Mouse (Mus musculus) testis, postnatal 14 days (tissue): Measurements from ENCODE around the gene Dock9.

ENCODE experiments used
- DNase-seq: peaks from one replicate; pipeline ENCODE4 v3.0.0; 2021; ENCODE audit warnings: low spot score

The Dock9 gene

GRCm38 (mm10) chr14:121620567-121620966, 177.1 kb downstream of the Dock9 start:
- DNase-seq: no peak

DNA sequence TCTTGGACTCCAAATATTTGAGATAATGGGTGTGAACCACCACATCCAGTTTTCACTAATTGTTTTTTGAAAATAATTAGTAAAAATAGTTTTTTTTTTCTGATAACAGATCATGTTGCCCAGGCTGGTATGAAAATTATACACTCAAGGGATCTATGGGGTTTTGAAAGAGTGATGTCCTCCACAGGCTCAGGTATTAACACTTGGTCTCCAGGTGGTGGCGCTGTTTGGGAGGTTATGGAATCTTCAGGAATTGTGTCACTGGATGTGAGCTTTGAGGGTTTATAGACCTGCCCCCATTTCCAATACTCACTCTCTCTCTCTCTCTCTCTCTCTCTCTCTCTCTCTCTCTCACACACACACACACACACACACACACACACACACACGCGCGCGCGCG, 177.5 kb downstream of the Dock9 start:
- no peak for DNase-seq

GRCm38 (mm10) chr14:121617645-121618390, 179.8 kb downstream of the Dock9 start:
- DNase-seq: peak; percentile 49

DNA sequence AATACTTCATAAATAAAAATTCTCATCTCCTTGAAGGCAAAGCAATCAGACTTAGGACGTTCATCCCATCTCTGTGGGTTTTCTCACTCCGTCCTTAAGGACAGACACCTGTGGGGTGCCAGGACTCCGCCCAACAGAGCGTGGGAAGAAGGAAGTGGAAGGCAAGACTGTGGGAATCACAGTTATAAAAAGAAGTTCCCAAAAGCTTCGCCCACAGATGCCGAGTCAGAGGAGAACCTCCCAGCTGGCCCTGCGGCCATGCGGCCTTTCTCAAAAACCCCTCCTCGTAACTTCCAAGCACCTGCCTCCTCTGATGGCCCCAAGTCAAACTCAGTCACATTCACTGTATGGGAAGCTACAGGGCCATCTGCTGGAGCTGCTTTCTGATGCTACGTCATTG, 182.2 kb downstream of the Dock9 start:
- no peak for DNase-seq

DNA sequence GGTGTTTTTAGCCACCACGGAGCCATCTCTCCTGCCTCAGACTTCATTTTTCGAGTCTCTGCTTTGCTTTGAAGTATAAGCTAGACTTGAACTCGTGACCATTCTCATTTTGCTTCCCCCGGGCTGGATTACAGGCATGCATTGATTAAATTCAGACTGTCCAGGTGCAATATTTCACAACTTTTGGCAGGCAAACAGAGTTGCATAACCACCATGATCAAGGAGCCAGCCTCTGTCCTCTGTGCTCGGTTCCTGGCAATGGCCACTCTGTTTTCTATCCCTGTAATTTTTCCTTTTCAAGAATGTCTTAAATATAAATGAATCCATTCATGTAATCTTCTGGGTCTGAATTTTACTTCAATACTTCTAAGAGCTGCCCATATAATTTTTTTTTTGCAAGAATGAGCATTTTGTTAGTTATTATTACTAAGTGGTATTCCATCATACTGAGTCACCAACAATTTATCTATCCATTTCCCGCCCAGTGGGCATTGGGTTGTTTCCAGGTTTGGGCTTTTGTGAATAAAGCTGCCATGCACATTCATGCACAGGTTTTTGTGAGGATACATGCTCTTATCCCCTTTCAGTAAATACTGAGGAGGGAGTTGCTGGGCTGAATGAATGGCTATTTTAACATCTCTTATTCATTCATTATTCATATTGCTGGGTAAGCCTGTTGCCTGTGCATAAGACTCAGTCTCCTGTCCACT, 183.0 kb downstream of the Dock9 start:
- DNase-seq: no peak

GRCm38 (mm10) chr14:121613490-121613889, 184.1 kb downstream of the Dock9 start:
- peak; percentile 63 for DNase-seq

- no peak for DNase-seq
Observed at GRCm38 (mm10) chr14:121612926-121613325, 184.7 kb downstream of the Dock9 start.

DNA sequence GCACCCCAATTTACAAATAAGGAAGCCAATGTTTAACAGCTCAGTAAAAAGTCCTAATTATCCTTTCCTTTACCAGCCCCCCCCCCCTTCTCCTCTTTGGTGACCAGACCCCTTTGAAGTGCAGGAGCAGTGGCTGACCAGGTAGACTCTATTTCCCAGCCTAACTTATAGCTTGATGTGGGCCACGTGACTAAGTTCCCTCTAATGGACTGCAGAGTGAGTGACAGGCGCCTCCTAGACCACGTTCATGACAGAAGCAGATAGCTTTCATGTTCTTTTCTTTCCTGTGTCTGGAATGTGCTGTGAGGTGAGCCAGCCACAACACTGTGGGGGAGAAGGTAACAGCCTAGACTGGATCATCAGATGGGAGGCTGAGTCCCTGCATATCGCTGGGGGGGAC, 186.1 kb downstream of the Dock9 start:
- DNase-seq: no peak

DNA sequence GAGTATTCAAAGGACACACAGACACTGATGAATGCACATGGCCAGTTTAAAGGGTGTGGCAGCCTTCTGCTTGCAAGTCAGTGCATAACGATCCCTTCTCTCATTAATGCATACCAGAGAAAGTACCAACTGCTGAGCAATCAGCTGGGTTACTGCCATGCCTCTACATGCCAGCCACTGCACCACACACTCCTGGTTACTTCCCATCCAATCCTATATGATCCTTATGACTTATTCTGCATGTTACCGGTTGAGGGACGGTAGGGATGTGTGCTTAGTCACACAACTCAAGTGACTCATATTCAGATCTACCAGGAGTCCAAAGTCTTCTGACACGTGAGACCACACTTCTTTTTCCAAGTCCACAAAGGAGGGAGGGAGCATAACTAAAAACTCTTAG, 186.5 kb downstream of the Dock9 start:
- DNase-seq: no peak

DNA sequence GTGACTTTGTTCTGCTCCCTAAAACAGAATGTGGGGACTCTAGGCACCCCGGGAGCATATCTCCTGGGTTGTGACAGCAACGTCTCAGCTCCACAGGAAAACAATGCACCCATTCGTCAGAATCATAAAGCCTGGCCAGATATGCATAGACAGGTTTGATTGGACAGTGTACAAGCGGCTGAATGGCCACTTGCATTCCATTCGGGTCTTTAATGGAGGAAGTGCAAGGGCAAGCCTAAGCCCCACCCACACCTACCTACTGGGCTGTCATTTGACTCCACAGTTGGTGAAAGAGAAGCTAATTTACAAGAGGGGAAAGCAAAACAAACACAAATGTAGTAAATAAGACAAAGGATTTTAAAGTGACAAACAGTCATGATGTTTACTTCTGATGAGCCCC, 189.1 kb downstream of the Dock9 start:
- DNase-seq: no peak

GRCm38 (mm10) chr14:121606433-121606832, 191.2 kb downstream of the Dock9 start:
- no peak for DNase-seq

DNA sequence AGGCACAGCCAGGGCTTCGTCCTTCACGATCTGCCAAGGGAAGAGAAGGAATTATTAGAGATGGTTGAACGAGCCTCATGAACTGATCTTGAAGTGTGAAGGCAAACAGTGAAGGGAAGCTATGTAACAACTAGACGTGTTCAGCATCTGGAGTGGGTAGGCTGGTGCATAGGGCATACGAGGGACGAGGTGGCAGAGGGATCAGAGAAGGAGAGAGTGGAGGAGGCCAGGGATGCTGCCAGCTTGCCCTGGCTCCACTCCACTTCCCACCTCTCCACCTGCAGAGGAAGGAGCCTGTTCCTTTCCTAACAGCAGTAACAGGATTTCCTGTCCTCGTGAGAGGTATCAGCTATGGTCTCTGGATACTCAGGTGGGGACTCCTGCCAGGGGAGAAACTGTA, 192.4 kb downstream of the Dock9 start:
- no peak for DNase-seq

GRCm38 (mm10) chr14:121604565-121604964, 193.1 kb downstream of the Dock9 start:
- no peak for DNase-seq

GRCm38 (mm10) chr14:121602610-121603009, 195.0 kb downstream of the Dock9 start:
- DNase-seq: no peak

GRCm38 (mm10) chr14:121600538-121600937, 197.1 kb downstream of the Dock9 start:
- no peak for DNase-seq

- no peak for DNase-seq
Observed at GRCm38 (mm10) chr14:121597073-121597472, 200.6 kb downstream of the Dock9 start.

DNA sequence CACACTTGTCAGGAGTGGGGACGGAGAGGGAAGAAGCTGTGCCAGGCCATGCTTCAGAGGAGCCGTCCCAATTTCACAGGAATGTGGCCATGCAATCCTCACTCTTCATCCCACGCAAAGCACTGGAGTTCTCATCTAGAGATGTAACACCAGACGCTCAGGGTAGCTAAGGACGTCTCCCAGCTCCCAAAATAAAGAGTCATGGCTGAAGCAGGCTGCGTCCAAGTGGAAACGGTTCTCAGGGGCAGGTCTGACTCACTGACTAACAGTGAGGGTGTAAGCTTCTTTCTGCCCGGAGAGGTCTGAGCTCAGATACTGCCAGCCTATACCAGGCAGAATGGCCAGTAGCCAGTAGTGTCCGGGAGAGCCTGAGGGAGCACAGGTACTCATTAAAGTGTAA, 201.0 kb downstream of the Dock9 start:
- DNase-seq: no peak

DNA sequence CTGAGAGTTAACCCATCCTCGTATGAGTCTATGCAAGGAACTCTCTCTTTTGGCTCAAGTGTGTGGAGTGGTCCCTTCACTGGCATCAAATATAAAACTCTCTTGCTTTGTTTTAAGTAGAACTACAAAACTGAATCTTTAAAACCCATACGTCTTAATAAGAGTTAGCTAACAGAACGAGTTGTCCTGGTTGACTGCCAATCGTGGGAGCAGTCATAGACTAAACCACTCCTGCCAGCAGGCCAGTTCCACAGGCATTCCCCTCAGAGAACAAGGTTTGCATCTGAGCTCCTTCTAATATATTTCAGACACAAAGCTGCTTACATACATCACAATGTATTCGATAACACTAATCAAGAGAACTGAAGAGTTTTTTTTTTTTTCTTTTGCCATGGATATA, 203.0 kb downstream of the Dock9 start:
- no peak for DNase-seq

DNA sequence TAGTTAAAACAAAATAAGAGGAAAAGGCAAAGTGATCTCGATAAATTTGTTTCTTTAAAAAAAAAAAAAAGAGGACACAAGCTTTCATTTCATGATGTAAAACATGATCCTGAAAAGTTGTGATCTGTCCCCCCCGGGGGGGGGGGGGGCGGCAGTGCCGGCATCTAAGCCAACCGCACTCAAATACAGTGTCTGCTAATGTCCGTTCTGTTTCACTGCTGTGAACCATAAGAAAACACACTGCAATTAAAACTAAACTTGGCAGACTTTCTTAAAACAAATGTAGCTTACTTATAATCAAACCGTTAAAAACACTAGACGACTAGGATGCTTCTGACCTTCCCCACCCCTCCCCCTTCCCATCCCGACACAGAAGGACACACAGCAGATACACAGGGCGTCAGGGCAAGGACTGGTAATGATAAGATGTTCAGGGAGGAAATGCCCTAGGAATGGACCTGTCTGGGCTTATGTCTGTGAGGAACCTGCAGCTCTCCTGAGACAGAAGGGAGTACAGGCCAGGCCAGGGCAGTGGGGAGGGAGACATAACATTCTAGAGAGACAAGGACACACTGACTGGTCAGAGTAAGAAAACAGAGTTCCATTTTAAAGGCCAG, 204.2 kb downstream of the Dock9 start:
- no peak for DNase-seq

- DNase-seq: peak; percentile 62
Observed at GRCm38 (mm10) chr14:121592890-121593289, 204.7 kb downstream of the Dock9 start.

GRCm38 (mm10) chr14:121592356-121592755, 205.3 kb downstream of the Dock9 start:
- no peak for DNase-seq

GRCm38 (mm10) chr14:121589097-121589725, 208.4 kb downstream of the Dock9 start:
- peak; percentile 43 for DNase-seq

DNA sequence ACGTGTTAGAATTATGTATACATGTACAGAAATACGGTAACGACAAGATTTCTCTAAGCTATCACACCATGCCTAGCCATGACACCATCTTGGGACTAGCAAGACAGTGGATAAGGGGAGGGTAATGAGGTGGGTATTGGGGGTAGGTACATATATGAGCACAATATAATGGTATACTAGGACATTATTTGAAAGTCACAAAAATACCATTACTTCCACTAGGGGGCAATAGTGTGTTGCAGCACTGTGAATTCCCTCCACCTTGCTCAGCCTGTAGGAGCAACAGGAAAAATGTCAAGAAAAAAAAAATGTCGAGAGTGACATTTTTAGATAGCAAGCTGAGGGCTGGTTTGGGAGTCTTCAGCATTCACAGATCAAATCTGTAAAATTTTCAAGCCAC, 209.2 kb downstream of the Dock9 start:
- no peak for DNase-seq
